Comparison of ENCODE assay signal across 27 mouse cellular contexts in genomic region chr1:36105917-36106706, GRCm38 (mm10). TPM values are rescaled to one million over a fixed set of nuclear protein-coding genes. Genes with fewer than 3 reads are reported as not detected.
A peak's percentile ranks its signal among the peaks of the same experiment; 100 is the strongest.
DNase-seq lines count a peak whose midpoint lies in the region; ATAC-seq and TF ChIP-seq lines count a peak whose summit lies in the region.
"Had no signal": no experiment of that assay in that cellular context is flagged by ENCODE, and none has a peak within 500 bp of the region (broad histone marks: within the 10 kb centered on the region; RNA-seq: fewer than 3 reads in every experiment).

No protein-coding gene starts in this region.

- H3K27me3 ChIP-seq in kidney, embryonic 14.5 days (ENCODE audit: control insufficient read depth, insufficient read depth, low read length): no peaks in the 10 kb centered on the region
- no peaks in the 10 kb centered on the region for H3K27me3 ChIP-seq in kidney, embryonic 16.5 days (ENCODE audit: insufficient read depth, low read length)
- 0 out of 2 replicates have a peak, but pooled peaks cover 7% of the 10 kb centered on the region for H3K27me3 ChIP-seq in liver, embryonic 12.5 days (replicated peaks)
- no peaks in the 10 kb centered on the region for H3K27me3 ChIP-seq in MEL (ENCODE audit: control insufficient read depth in 1 of 2, insufficient read depth in 2 of 2, low read length in 2 of 2)
- H3K27me3 ChIP-seq: CH12.LX; embryonic facial prominence, embryonic 13.5 days; embryonic facial prominence, embryonic 15.5 days; forebrain, embryonic 12.5 days had no signal

- no peak overlapping the region for H3K4me2 ChIP-seq in kidney, embryonic 14.5 days (replicated peaks; ENCODE audit: low read depth, low read length)
- no peak overlapping the region for H3K4me2 ChIP-seq in kidney, embryonic 16.5 days (replicated peaks; ENCODE audit: low read depth, low read length)
- H3K4me2 ChIP-seq in liver, embryonic 12.5 days: no peak overlapping the region
- H3K4me2 ChIP-seq: embryonic facial prominence, embryonic 13.5 days; embryonic facial prominence, embryonic 15.5 days; forebrain, embryonic 12.5 days had no signal

- no peaks in the 10 kb centered on the region for H3K9me3 ChIP-seq in kidney, embryonic 14.5 days (ENCODE audit: control insufficient read depth, low read length)
- H3K9me3 ChIP-seq in kidney, embryonic 16.5 days (ENCODE audit: low read length): no peaks in the 10 kb centered on the region
- H3K9me3 ChIP-seq in liver, embryonic 12.5 days (replicated peaks): no peaks in the 10 kb centered on the region
- no peaks in the 10 kb centered on the region for H3K9me3 ChIP-seq in MEL (replicated peaks; ENCODE audit: insufficient read depth, low read length)
- H3K9me3 ChIP-seq: embryonic facial prominence, embryonic 13.5 days; embryonic facial prominence, embryonic 15.5 days; forebrain, embryonic 10.5 days; forebrain, embryonic 12.5 days; G1E had no signal

- no peaks in the 10 kb centered on the region for H3K79me2 ChIP-seq in MEL (ENCODE audit: control insufficient read depth, insufficient read depth, low read length, poor library complexity)

- no peaks in the 10 kb centered on the region for H3K4me1 ChIP-seq in kidney, embryonic 14.5 days (ENCODE audit: control insufficient read depth, insufficient read depth, low read length)
- no peaks in the 10 kb centered on the region for H3K4me1 ChIP-seq in kidney, embryonic 16.5 days (ENCODE audit: insufficient read depth, low read length)
- peaks cover 3% of the 10 kb centered on the region for H3K4me1 ChIP-seq in liver, embryonic 12.5 days
- H3K4me1 ChIP-seq in MEL (ENCODE audit: control insufficient read depth in 1 of 2, insufficient read depth in 2 of 2, low read length in 2 of 2): no peaks in the 10 kb centered on the region
- H3K4me1 ChIP-seq: embryonic facial prominence, embryonic 13.5 days; embryonic facial prominence, embryonic 15.5 days; forebrain, embryonic 12.5 days had no signal

- no peak for TF ChIP-seq RAD21 in MEL (IDR thresholded peaks at IDR 0.05; ENCODE audit: low read depth, low read length)

- no peak for TF ChIP-seq POLR2A in MEL (IDR thresholded peaks at IDR 0.05; ENCODE audit: control insufficient read depth in 1 of 2, insufficient read depth in 1 of 2, low read depth in 1 of 2, low read length in 2 of 2, poor library complexity in 1 of 2)

- H3K4me3 ChIP-seq in kidney, embryonic 14.5 days (ENCODE audit: low read length): no peak overlapping the region
- H3K4me3 ChIP-seq in kidney, embryonic 16.5 days (ENCODE audit: low read length): no peak overlapping the region
- no peak overlapping the region for H3K4me3 ChIP-seq in liver, embryonic 12.5 days
- H3K4me3 ChIP-seq in MEL (ENCODE audit: control insufficient read depth in 1 of 2, insufficient read depth in 1 of 2, low read depth in 2 of 2, low read length in 2 of 2): no peak overlapping the region
- H3K4me3 ChIP-seq: embryonic facial prominence, embryonic 13.5 days; embryonic facial prominence, embryonic 15.5 days; erythroblast, embryonic 14.5 days; forebrain, embryonic 10.5 days; forebrain, embryonic 12.5 days had no signal

- TF ChIP-seq EP300 in MEL (IDR thresholded peaks at IDR 0.05; ENCODE audit: low read depth in 1 of 2, low read length in 2 of 2): no peak

- TF ChIP-seq CTCF in MEL (IDR thresholded peaks at IDR 0.05 in 2 of 3, conservative IDR thresholded peaks at IDR 0.05 in 1 of 3; ENCODE audit: control insufficient read depth in 1 of 3, insufficient read depth in 1 of 3, low read depth in 2 of 3, low read length in 3 of 3, poor library complexity in 1 of 3, severe bottlenecking in 1 of 3): no peak

- H3K9ac ChIP-seq in kidney, embryonic 14.5 days (ENCODE audit: low read depth, low read length): no peak overlapping the region
- no peak overlapping the region for H3K9ac ChIP-seq in kidney, embryonic 16.5 days (replicated peaks; ENCODE audit: low read length)
- H3K9ac ChIP-seq in liver, embryonic 12.5 days: no peak overlapping the region
- H3K9ac ChIP-seq in MEL (ENCODE audit: control insufficient read depth, low read depth, low read length, poor library complexity, severe bottlenecking): no peak overlapping the region
- H3K9ac ChIP-seq: embryonic facial prominence, embryonic 13.5 days; embryonic facial prominence, embryonic 15.5 days; forebrain, embryonic 12.5 days had no signal

- WGBS in kidney, embryonic 14.5 days: 65% methylated on average over 11 of the region's 11 CpGs
- WGBS in kidney, embryonic 16.5 days: 61% methylated on average over 11 of the region's 11 CpGs
- WGBS in liver, embryonic 12.5 days (ENCODE audit: insufficient replicate concordance): 85% methylated on average over 11 of the region's 11 CpGs

- H3K36me3 ChIP-seq in kidney, embryonic 14.5 days (ENCODE audit: control insufficient read depth, insufficient read depth, low read length): peaks cover 33% of the 10 kb centered on the region
- H3K36me3 ChIP-seq in kidney, embryonic 16.5 days (ENCODE audit: insufficient read depth, low read length): peaks cover 47% of the 10 kb centered on the region
- H3K36me3 ChIP-seq in liver, embryonic 12.5 days: peaks cover 60% of the 10 kb centered on the region
- no peaks in the 10 kb centered on the region for H3K36me3 ChIP-seq in MEL (ENCODE audit: control insufficient read depth in 1 of 2, insufficient read depth in 2 of 2, low read length in 2 of 2)

- DNase-seq in kidney, postnatal 4 days: no peak
- DNase-seq in kidney, postnatal 25 days: no peak
- DNase-seq in liver (no peak), MEL (ENCODE audit: low read depth, low spot score) (no peak)
- DNase-seq: adrenal gland, adult 2 months; adrenal gland, postnatal 10 days; adrenal gland, postnatal 25 days; B cell, adult 2 months; cerebellum, adult 11 months; cerebellum, adult 18-20 months; cerebellum, adult 8-10 months; cerebellum, adult 9-11 months; cerebellum, postnatal 14 days; cerebellum, postnatal 36 days; embryo, embryonic 11 days had no signal

- ATAC-seq in kidney, embryonic 14.5 days (ENCODE audit: low FRiP score, low TSS enrichment): peak; percentile 56; the same call in 1 of the 2 replicates
- ATAC-seq in kidney, embryonic 16.5 days (ENCODE audit: low FRiP score, low TSS enrichment): peak; percentile 67; the same call in 1 of the 2 replicates
- no peak for ATAC-seq in liver, embryonic 12.5 days
- ATAC-seq: CD4-positive, CD25-positive, alpha-beta regulatory T cell, adult 4 months; forebrain, embryonic 14.5 days had no signal

- no peak overlapping the region for H3K27ac ChIP-seq in kidney, embryonic 14.5 days (ENCODE audit: low read depth, low read length)
- no peak overlapping the region for H3K27ac ChIP-seq in kidney, embryonic 16.5 days (ENCODE audit: low read length)
- 0 out of 2 replicates have a peak overlapping the region, but pooled peaks have one; percentile 36 for H3K27ac ChIP-seq in liver, embryonic 12.5 days
- no peak overlapping the region for H3K27ac ChIP-seq in MEL (ENCODE audit: control insufficient read depth, low read depth, low read length)
- H3K27ac ChIP-seq: embryonic facial prominence, embryonic 13.5 days; embryonic facial prominence, embryonic 15.5 days; forebrain, embryonic 10.5 days; forebrain, embryonic 12.5 days had no signal

TF ChIP-seq in MEL, 35 proteins besides CTCF, POLR2A, EP300 and RAD21:
- peak; percentile 29; the same call in 1 of the 2 replicates for TF ChIP-seq POLR2AphosphoS2 (IDR thresholded peaks at IDR 0.05; ENCODE audit: low read length)
- TF ChIP-seq NRF1 (IDR thresholded peaks at IDR 0.05; ENCODE audit: insufficient read depth, low read depth, low read length, poor library complexity, severe bottlenecking): no peak

RNA-seq across cellular contexts. Expression of gene Hs6st1, which starts 37.9 kb away (rescaled TPM):
- 8.9 and 10.1 TPM in 2 replicates for polyA plus RNA-seq in kidney, embryonic 14.5 days (2014; fragmentation: Nextera tagmentation; extraction: Ambion mirVana)
- polyA plus RNA-seq in kidney, embryonic 16.5 days (2015; fragmentation: Nextera tagmentation; extraction: Ambion mirVana): 8.0 and 8.5 TPM in 2 replicates
- polyA plus RNA-seq in liver, embryonic 12.5 days (2016; fragmentation: Nextera tagmentation; extraction: Ambion mirVana): 21.9 and 23.6 TPM in 2 replicates
- total RNA-seq in MEL (2012; rRNA removed): 30.3 and 33.0 TPM in 2 replicates
- polyA plus RNA-seq in MEL (2012; ENCODE audit: insufficient read depth in 1 of 2, insufficient read length in 2 of 2, low read depth in 1 of 2, low replicate concordance in 2 of 2, missing spikeins in 1 of 2): 10 to 100 TPM; 45.7 to 52.0 TPM
